Mouse (Mus musculus) T-helper 17 cell (primary cell): ENCODE results near the gene Evl.

Experiments used
- in situ Hi-C, 2 experiments: fragments of 300-600 bp; cut with MboI, MseI; formaldehyde crosslinking; loops; 1 replicate in 1 of 2; 2 replicates in 1 of 2; pipeline ENCODE4 v1.15.1; 2025; ENCODE audit warnings: high pct_unique_total_duplicates in 2 of 2

Evl gene

DNA sequence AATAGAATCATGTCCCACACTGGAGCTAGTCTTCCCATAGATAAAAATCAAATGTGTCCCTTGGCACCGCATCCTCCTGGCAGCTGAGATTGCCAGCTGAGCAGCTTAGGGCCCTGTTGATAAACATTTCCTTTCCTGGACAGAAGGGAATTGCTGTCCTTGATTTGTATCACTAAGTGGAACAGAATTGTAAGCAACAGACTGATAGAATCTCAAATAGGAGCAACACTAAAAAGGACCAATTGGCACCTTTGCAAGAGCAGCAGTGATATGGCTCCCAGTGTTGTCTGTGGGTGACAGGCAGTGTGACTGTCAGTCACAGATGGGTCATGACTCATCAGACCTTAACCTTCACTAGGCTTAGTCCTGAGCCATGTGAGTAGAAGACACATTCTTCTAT is 29.3 kb downstream of the Evl start:
- in situ Hi-C loops, result no loop called here

DNA sequence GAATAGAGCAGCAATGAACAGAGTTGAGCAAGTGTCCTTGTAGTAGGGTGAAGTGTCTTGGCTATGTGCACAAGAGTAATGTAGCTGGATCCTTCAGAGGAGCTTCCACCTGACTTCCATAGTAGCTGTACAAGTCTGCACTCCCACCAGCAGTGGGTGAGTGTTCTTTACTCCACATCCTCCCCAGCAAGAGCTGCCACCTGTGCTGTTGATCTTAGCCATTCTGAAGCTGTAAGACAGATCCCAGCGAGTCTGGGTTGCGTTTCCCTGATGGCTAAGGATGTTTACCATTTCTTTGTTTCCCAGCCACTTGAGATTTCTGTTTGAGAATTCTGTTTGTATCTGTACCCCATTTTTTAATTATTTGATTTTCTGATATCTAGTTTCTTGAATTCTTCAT is 35.6 kb downstream of the Evl start:
- in situ Hi-C loops, result no loop called here

DNA sequence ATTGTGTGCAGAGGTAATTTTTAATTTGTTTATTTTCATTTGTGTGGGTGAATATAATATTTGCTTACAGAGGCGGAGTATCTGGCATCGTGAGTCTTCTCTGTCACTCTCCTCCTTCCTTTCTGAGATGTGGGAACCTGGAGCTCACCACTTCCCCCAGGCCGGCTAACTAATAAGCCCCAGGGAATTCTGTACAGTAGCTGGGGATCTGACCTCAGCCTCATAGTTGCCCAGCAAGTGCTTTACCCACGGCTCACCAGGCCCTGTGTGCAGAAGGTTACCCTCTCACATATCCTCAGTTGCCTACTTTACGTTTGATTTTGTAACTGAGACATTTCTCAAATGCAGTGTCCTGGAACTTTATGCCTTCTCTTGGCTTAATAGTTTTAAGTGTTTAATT is 37.1 kb downstream of the Evl start:
- in situ Hi-C loops, result no loop called here

DNA sequence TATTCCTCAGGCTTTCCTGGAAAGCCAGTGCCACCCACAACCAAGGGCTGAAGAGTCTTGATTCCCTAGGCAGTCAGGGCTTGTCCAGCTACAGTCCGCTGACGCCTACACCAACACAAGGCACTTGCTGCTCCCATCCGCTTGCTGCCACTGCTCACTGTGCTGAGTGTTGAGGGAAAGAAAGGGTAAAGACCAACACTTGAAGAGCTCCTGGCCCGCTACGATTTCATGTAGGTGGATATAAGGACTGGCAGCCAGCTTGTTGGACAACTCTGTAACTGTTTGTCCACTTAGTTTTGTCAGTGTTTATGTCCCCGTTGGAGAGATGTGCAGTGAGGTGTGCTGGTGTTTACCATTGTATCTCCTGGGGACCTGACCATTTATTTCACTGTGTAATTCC is 38.3 kb downstream of the Evl start:
- in situ Hi-C loops, result no loop called here

DNA sequence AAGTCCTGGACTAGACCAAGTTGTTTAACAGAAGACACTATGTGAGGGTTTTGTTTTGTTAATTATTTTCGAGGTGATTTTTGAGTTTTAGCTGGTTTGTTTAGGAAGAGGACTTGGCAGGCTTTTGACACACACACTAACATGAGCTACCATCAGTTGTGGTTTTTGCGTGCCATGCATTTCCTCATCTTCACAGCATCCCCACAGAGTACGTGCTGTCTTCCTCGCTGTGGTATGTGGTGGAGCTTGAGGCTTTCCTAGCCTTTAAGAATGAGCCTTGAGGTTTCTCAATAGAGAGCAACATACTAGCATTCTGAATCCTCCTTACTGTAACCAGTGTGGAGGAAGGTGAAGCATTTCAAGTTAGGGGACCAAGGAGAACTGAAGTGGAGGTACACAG is 46.3 kb downstream of the Evl start:
- in situ Hi-C loops, result no loop called here

DNA sequence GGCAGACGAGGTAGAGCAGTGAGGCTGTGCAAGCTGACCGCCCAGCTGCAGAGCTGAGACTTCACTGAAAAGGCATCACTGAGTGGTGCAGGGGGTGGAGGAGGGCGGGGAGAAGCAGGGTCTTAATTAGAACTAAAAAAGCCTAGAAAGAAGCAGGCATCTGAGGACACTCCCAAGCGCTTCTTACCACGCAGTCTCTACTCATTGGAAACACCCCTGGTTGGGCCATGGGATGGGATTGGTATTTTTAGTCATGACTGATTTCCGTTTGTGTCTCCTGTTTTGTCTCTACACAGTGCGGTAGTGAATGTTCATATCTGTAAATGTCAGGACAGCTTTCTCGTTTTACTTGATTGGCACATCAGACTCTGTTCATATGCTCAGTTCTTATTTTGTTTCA is 46.8 kb downstream of the Evl start:
- in situ Hi-C loops, result no loop called here

DNA sequence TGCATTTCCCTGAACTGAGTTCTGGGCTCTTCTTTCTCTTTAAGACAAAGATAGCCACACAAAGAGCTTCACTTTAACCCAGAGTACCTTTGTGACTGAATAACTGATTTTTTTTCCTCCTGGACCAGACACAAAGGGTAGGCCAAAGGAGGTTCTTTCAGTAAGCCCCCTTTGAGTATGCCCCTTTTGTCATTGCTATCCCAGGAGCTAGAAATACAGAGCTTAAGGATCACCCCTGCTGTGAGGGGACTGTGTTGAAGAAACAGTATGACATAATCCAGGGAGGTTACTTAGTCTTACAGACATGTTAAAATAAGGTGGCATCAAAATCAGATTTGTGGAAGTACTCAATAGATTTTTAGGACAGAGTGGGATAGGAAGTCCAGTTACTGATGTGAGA is 50.0 kb downstream of the Evl start:
- in situ Hi-C loops, result no loop called here

DNA sequence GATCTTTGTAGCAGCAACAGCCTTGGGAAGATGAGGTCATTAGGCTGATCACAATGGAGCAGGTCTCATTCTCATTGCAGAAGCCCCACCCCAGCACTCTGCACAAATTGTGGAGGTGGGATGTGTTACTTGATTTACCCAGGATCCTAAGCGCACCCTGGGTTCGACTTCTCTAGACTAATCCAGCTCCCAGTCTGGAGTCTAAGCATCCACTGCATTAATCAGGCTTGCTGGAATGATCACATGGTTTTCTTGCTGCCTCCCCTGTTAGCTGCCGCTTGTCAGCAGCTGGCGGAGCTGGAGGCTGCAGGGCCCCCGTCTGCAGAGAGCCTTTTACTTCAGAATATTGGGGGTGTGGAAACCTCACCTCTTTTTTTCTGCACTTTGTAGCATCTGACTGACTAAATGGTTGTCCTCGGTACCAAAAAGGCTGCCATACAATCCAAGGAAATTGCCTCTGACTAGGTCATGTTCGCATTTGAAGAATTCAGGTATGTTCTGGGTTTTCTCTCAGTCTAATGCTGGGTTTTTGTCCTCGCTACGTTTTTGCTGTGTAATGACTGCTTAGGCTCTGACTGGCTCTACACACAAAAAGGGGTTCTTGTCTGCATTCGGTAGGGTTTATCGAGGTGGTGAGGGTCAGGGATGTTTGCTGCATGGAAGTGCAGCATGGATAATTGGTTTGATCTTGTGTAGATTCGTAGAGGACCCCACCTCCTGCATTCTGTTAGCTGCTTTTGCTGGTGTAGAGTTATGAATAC is 51.2 kb downstream of the Evl start:
- in situ Hi-C loops, result loop anchor here (5.0 kb wide), 2 partner anchors 52 to 137 kb away; no protein-coding TSS in a partner anchor

DNA sequence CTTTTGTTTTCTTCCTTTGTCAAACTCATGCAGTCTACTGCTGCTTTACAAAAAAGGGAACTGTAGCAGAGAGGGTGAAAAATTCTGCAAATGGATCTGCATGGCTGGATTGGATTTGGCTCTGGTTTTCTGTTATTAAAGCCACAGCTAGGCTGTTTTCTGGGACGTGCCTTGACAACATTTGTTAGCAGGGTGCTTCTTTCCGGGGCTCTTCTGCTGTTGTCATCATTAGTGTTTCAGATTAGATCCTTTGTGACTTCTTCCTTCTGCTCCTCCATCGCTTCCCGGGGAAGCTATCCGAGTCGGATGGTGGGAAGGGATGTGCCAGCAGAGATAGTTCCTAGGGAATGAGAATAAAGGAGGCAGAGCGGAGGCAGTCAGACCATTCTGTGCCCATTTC is 51.8 kb downstream of the Evl start:
- in situ Hi-C loops, result loop anchor here (5.0 kb wide), 2 partner anchors 51 to 136 kb away; no protein-coding TSS in a partner anchor

DNA sequence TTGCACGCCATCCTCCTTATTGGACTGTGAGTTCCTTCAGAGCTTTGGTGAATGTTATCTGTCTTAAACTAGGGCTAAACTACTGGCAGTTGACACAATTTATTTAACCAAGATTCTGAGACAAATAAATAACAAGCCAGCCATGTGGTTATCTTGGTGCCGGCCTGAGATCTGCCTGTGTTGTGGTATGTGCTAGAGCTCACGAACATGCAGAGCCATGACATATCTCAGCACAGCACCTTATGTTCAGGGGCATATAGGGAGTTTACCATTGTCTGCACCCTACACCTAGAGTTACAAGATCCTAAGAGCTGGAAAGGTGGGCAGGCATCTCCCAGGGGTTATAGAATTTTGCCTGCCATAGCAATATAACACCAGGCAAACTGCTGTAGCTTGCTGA is 54.9 kb downstream of the Evl start:
- in situ Hi-C loops, result loop anchor here (5.0 kb wide), 2 partner anchors 48 to 133 kb away; no protein-coding TSS in a partner anchor

DNA sequence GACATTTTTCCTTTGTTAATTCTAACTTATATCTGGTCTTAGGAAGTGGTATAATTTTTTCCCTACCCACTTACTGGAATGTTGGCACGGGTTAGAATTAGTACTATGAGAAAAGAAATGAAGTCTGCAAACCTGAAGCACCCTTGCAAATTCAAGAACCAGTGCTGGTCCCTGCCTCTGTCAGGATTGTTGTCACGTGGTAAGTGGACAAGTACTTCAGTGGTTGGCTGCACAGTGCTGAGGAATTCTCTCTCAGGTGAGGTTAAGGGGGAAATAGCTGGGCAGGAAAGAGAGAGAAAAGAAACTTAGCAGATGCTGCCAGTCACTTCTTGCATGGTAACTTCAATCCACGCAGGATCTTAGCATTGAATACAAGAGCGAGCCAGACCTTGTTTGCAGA is 55.7 kb downstream of the Evl start:
- in situ Hi-C loops, result loop anchor here in 1 of 2 experiments (10.0 kb wide), 1 partner anchor 1865 kb away; no protein-coding TSS in a partner anchor

DNA sequence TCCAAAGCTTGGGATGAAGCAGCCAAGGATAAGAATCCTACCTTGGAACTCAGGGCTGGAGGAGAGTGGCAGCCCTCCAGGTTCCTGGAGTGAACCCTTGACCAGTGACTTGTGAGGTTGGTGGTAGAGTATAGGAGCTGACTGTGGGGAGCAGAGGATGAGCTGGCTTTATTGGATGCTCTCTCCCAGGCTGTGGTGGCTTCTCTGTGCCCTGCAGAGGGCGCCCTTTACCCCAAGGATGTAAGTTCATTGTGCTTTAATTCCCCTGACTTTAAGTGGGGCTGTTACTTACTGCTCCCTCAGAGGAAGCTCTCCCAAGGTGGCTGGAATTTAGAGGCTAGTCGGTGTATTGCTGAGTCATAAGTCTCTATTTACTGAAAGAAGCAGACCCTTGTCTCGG is 58.6 kb downstream of the Evl start:
- in situ Hi-C loops, result loop anchor here in 1 of 2 experiments (10.0 kb wide), 1 partner anchor 1862 kb away; no protein-coding TSS in a partner anchor

DNA sequence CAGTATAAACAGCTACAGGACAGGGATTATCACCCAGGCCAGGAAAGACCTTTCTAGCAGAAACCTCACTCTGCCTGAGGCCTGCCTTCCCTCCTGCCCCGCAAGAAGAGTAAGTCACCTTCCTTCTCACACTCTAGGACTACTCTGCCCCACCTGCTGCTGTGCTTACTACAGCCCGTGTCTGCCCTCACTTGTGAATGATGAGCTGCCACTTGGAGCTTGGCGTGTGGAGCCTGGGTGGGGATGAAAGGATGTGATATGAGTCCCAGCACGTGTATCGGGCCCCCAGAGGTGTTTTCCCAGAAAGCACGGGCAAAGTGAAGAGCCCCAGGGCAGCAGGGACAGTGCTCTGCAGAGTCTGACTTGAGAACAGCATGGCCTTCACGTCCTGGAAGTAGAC is 63.0 kb downstream of the Evl start:
- in situ Hi-C loops, result loop anchor here in 1 of 2 experiments (10.0 kb wide), 1 partner anchor 1857 kb away; no protein-coding TSS in a partner anchor

DNA sequence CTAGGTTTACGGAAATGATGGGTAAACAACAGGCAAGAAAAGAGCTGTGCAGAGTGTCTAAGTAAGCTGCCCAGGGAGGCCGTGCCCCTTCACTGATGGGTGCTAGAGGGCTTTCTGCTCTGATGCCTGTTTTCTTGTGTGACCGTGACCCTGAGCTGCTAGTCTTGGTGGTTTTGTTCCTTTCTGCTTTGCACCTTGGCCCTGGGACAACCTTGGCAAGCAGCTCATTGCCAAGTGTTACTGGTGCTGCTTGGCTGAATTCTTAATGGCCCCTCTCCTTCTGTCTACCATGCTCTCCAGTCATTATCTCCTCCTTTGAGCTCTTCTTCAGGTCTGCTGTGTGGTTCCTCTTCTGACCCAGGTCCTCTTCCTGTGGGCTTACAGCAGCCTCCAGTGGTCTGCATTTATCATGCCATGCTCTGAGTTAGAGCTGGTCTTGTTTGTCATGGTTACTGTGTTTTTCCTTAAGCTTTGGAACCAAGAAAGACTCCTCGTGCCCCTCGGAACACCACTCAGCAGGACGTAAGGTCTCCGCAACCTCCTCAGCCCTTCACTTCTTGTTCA is 65.4 kb downstream of the Evl start:
- in situ Hi-C loops, result loop anchor here in 1 of 2 experiments (10.0 kb wide), 1 partner anchor 1855 kb away; no protein-coding TSS in a partner anchor

DNA sequence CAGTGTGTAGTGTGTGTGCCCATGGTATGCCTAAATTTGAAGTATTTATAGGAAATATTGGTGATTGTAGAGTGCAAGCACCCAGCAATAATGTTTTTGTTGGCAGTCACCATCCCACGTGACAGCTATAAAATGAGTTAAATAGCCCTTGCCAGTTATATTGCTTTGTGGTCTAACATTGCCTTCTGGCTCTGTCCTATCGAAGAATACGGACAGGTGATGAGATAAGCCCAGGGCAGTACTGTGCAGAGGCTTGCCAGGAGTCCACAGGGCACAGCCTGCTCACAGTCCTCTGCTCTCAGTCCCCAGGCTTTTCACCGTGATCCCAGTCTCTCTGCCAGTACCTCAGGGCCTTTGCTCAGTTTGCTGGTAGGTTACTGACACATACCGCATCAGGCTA is 67.9 kb downstream of the Evl start:
- in situ Hi-C loops, result no loop called here

DNA sequence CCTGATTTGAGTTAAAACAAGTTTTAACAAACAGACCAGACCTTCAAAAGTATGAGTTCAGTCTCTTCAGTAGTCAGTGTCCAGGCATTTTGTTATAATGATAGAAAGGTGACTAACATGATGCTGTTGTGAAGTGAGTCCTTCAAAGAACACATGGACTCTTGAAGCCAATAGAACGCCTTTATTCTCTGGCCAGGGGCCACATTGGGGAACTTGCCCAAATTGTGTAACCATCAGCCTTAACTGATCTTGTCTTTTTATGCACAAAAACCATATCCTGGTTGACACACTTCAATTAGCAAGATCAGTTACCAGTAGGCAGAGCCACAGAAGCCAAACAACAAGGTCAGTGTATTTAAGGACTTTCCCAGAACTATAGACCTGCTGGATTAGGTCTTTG is 75.0 kb downstream of the Evl start:
- in situ Hi-C loops, result loop anchor here (25.0 kb wide), 3 partner anchors 642 to 1492 kb away; no protein-coding TSS in a partner anchor

DNA sequence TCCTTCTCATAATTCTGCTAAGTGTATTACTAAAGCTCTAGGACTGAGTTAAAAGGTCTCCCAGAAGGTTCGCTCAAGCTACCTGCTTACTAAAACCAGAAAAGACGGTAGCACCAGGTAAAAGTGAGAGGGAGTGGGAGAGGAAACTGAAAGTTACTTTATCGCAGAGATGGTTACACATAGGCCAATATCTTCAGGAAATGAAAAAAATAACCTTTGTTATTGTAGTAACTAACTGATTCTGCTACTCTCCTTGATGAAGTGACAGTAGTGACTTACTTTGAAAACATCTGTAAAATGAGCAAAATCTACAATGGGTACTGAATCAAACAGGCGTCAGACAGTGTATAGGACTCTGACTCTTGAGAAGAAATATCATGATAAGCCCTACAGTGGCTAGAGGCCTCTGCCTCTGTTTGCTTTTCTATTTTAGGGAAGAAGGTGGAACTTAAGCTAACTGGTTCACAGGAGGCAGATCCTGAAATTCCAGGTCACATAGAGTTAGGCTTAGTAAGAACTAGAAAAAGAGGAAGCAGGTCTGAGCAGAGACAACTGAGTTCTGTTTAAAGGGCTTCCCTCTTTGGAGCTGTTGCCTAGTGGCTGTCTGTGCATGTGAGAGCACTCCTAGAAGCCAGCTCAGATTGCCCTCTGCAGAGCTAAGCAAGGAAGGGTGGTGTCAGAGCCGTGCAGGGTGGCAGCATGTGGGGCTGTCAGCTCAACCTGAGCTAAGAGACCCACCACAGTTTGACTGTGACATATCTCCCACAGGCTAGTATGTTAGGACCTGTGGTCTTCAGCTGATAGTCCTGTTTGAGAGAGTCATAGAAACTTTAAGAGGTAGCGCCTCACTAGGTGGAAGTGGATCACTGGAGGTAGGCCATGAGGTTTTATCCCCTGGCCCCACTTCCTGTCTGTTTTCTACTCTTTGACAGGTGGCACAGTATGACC is 76.5 kb downstream of the Evl start:
- in situ Hi-C loops, result loop anchor here (25.0 kb wide), 3 partner anchors 644 to 1494 kb away; no protein-coding TSS in a partner anchor

DNA sequence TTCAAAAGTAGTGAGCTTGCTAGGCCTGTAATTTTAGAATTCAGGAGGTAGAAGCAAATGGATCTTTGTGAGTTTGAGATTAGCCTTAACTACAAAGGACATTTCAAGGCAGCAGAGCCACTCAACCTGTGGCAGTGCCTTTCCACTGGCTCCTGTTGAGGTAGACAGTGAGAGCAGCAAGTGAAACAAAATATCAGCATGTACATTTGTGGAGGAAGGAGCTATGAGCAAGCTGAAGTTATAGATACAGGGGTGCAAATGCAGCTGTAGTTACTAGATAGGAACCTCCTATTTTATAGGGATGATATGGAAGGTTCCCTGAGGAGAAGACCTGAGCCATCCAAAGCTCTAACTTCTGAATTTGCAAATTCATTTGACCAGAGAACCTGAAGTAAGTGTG is 78.0 kb downstream of the Evl start:
- in situ Hi-C loops, result loop anchor here (25.0 kb wide), 3 partner anchors 645 to 1495 kb away; no protein-coding TSS in a partner anchor

DNA sequence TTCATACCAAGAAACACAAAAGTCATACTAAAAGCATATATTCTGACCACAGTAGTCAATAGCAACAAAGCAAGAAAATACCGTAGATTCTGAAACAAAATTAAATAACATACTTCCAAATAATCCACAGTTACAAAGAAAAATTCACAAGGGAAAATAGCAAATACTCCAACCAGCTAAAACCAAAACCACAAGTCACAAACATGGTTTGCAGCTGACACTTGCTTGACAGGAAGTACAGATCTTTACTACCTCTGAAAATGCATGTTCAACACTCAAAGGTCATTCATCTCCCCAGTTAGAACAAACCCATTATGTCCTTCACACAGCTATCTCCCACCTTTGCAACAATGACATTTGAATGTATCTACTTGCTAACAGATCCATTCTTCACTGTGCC is 79.5 kb downstream of the Evl start:
- in situ Hi-C loops, result loop anchor here (25.0 kb wide), 3 partner anchors 647 to 1497 kb away; no protein-coding TSS in a partner anchor

DNA sequence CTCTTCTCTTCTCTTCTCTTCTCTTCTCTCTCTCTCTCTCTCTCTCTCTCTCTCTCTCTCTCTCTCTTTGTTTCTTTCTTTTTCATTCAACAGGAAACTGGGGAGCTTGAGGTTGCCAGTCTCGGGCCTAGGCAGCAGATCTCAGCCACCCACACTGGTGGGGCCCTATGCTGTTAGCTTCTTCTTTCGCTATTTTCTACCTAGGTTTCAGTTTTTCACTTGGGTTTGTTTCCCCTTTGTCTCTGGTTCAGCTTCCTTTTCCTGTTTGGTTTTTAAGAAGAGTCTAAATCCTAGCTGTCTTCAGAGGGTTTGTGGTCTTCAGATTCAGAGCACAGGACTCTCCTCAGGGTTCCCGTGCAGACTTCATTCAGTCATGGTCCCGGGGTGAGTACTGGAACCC is 81.0 kb downstream of the Evl start:
- in situ Hi-C loops, result loop anchor here (5.0 to 25.0 kb wide), 4 partner anchors 648 to 1867 kb away; no protein-coding TSS in a partner anchor

DNA sequence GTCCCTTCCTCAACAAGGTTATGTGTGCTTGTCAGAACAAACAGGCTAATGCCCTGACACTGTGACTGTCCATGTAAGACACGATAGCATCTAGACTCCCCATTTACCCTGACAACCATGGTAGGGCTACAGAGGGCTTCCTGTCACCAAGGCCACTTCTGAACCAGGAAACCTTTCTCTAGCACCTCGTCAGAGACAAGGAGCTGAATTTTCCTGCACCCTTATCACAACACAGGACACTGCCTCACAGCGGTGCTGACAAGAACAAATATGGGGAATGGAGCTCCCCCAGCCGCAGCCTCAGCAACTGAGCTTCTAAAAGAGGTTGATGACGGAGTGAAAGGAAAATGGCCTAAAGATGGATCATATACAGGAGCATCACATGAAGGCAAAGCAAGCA is 82.9 kb downstream of the Evl start:
- in situ Hi-C loops, result loop anchor here (5.0 to 25.0 kb wide), 4 partner anchors 650 to 1865 kb away; no protein-coding TSS in a partner anchor
